Mouse (Mus musculus) kidney, postnatal 4 days (tissue): ENCODE results near the gene Rgs9bp.

Experiments used
- DNase-seq, 2 experiments: peaks; one replicate each; pipeline ENCODE4 v3.0.0; 2021; ENCODE audit warnings: mixed read lengths in 2 of 2

Gene Rgs9bp

DNA sequence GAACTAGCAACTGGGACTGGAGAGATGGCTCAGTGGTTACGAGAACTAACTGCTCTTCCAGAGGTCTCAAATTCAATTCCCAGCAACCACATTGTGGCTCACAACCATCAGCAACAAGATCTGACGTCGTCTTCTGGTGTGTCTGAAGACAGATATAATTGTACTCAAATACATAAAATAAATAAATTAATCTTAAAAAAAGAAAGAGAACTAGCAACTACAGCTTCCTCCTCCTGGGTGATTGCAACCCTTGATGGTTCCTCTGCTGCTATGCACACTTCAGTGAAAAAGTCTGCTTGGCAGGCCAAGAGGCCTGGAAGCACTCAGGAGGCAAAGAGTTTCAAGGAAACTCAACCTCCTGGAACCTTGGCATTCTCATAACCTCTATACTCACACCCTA lies 55.4 kb downstream of the Rgs9bp start:
- DNase-seq: no peak
